Mouse (Mus musculus) left cerebral cortex, postnatal 36 days (tissue): Measurements from ENCODE around the gene Usp28. TPM values are rescaled to one million over a fixed set of nuclear protein-coding genes. Genes with fewer than 3 reads are reported as not detected.
"Not testable (repeated sequence)": the region's sequence is repeated elsewhere in the genome, so short reads cannot be mapped to it uniquely, and the experiment has no call there.

Source experiments
- DNase-seq, 2 experiments: peaks; one replicate each; pipeline ENCODE4 v3.0.0; 2021 to 2022; ENCODE audit warnings: low spot score in 2 of 2, mixed read lengths in 1 of 2
- intact Hi-C: fragments of 180-260 bp; cut with DNase I; formaldehyde crosslinking; loops from one replicate; pipeline ENCODE4 v1.15.1; 2025
- total RNA-seq, 2 experiments: library from RNA; stranded (reverse); gene quantifications; 2 replicates each; pipeline ENCODE4 v1.2.3; 2021

The Usp28 gene
- 10 to 100 TPM; 35.6 to 52.3 TPM for total RNA-seq

DNA sequence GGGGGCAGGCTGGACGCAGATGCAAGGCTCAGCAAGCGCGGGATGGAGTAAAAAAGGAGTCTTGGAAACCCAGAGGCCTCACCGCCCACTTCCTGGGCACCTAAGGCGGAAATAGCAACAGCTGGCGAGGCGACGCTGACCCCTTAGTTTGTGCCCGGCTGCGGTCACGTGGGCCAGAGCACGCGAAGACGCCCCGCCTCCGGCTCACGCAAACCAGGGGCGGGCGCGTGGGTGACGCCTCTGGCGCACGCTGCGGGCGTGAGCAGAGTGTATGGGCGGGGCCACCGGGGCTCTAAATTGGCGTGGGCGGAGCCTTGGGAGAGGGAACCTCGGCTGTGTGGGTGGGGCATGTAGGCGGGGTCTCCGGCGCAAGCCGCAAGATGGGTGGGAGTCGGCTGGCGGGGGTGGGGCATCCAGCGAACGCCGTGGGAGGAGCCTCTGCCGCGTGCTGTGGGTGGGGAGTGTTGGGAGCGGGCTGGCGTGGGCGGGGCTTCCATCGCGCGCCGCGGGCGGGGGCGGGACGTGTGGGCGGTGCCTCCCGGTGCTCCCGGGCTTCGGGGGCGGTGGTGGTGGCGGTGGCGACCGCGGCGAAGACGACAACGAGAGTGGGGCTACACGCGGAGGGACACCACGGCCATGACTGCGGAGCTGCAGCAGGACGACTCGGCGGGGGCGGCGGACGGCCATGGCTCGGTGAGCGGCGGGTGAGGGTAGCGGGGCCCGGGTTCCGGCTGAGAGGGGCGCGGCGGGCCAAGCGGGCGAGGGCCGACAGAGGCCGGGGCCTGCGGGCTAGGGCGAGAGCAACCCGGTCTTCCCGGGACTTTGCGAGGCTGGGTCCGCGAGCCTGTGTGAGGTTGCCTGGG, at the start of gene Usp28:
Gene Usp28 (plus strand): TSS at position 531 of the 863 bp plus-strand sequence.
- DNase-seq: peak; percentile 96
- intact Hi-C loops: loop anchor here (10.0 kb wide), 1 partner anchor 250 kb away; no protein-coding TSS in a partner anchor

- intact Hi-C loops: no loop called here
These were observed 42.8 kb upstream of the Usp28 start for GRCm38 (mm10) chr9:48942349-48942748.

GRCm38 (mm10) chr9:48947565-48947964, 37.6 kb upstream of the Usp28 start:
- DNase-seq: no peak
- intact Hi-C loops: no loop called here

More at GRCm38 (mm10) chr9:48942349-48942748, 42.8 kb upstream of the Usp28 start:
- no peak for DNase-seq

DNA sequence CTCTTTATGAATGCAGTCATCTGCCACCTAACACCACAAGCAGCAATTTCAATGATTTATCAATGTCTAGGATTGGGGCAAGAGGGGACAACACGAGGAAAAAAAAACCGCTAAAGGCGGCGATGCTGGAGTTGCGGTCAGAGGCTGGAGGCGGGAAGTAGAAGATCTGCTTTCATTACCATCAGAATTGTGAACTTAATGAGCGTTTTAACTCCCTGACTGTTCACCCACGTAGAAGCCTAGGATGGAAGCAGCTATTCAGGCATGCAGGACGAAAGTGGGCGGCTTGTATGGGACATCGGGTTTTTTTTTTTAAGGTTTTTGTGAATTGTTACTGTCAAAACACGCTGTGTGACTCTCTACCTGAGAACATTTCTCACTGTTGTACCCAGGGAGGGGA, 23.9 kb upstream of the Usp28 start:
- DNase-seq: no peak
- intact Hi-C loops: loop anchor here (5.0 kb wide), 1 partner anchor 49 kb away; the partner anchor contains the start of gene Htr3a

DNA sequence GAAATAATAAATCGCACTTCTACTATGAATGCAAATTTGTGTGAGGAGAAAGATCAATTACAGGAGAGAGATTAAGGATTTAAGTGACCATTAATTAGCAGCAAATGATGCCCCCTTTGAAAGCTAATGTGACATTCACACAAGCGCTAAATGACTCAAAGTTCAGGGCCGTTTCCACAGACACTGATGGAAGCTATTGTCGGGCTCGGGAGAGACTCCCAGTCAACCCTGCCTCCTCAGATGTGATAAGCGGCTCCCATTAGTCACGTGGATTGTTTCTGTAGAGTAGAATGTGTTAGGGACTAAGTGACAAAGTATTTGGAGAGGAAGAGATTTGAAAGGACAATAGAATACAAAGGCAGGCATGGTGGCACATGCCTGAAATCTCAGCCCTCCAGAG, 23.0 kb upstream of the Usp28 start:
- no peak for DNase-seq
- intact Hi-C loops: loop anchor here (5.0 kb wide), 1 partner anchor 50 kb away; the partner anchor contains the start of gene Htr3a

DNA sequence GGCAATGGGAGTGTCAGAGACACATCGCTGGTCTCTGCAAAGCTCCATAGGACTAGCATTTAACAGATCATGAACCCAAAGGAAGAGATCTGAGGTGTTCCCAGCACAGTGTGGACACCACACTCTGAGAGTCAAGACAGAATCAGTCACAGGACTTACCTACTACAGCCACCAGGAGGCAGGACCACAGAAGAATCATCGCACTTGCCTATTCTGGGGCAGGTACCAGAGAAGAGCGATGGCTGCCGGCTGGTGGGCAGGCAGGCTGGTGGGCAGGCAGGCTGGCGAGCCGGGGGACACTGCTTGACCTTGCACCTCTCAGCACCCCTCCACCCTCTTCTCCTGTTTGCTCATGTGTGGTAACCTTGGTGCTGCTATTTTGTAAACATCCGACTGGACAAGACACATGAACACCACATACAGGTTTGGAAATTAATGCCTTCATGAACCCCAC, 20.6 kb upstream of the Usp28 start, which contains the start of gene Htr3b:
Gene Htr3b (minus strand): TSS at position 404 of the 454 bp plus-strand sequence.
- DNase-seq: no peak
- intact Hi-C loops: loop anchor here (5.0 kb wide), 1 partner anchor 52 kb away; the partner anchor contains the start of gene Htr3a

DNA sequence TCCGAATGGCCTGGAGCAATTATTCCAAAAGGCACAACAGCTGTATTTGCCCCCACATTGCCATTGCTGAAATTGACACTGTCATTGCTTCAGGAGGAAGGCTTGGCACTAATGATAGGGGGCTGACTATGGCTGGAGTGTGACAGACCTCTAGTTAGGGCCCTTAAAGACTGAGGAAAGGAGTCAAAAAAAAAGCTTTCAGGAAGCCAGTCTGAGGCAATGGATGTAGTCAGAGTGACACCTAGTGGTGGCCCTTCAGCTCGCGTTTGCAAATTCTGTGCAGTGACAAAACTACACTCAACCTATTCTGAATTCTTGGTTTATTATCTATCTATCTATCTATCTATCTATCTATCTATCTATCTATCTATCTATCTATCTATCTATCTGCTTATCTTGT, 12.7 kb upstream of the Usp28 start:
- intact Hi-C loops: loop anchor here (1.0 to 2.0 kb wide), 2 partner anchors 78 to 326 kb away; no protein-coding TSS in a partner anchor
- peak in 1 of 2 experiments; percentile 52 for DNase-seq

- intact Hi-C loops: no loop called here
- no peak for DNase-seq
These were observed 8.4 kb upstream of the Usp28 start for GRCm38 (mm10) chr9:48976661-48977355.

DNA sequence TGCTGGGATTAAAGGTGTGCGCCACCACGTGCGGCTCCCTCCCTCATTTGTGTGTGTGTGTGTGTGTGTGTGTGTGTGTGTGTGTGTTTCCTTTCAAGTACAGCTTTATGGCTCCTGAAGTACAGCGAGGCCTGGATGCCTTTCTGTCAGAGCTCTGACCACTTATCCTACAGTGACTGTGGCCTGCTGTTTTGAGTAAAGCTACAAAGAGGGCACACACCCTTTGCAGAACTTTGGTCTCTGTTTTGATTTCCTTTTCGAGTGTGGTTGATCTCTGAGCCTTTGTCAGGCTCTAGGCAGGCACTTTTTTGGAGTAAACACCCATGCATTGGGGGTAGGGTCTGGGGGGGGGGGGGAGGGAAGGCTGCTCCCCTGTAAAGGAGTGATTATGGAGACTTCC, 4.8 kb upstream of the Usp28 start:
- intact Hi-C loops: loop anchor here (10.0 kb wide), 1 partner anchor 246 kb away; no protein-coding TSS in a partner anchor
- DNase-seq: no peak

DNA sequence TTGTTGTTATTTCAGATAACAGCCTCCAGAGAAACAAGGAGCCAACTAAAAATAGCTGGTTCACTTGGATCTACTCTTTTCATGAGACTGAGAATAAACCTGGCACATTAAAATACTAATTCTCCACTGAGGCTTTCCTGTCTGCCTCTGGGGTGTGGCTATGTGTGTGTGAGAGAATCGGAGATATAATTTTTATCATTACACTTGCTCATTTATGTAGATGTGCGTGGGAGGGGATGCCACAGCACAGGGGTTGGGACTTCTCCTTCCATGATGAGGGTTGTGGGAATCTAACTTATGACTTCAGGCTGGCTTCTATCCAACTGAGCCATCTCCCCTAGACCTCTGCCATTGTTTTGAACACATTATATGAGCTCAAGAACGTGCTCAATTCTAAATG, 4.4 kb upstream of the Usp28 start:
- intact Hi-C loops: loop anchor here (10.0 kb wide), 1 partner anchor 246 kb away; no protein-coding TSS in a partner anchor
- DNase-seq: no peak

DNA sequence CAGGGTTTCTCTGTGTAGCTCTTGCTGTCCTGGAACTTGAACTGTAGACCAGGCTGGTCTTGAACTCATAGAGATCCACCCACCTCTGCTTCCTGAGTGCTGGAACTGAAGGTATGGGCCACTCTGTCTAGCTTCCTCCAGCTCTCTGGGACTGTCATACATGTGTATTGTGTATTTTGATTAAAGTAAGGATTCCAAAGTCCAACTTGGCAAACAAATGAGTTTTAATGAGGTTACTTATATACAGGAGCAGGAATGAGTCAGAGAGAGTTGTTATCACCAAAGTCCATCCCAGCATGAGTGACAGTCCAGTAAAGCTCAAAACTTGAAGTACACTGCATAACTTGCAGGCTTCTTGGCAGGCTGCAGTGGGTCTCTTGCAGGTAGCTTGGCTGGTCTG, 3.3 kb upstream of the Usp28 start:
- intact Hi-C loops: loop anchor here (10.0 kb wide), 1 partner anchor 247 kb away; no protein-coding TSS in a partner anchor
- no peak for DNase-seq

- not testable (repeated sequence) for DNase-seq
- intact Hi-C loops: loop anchor here (10.0 kb wide), 1 partner anchor 249 kb away; no protein-coding TSS in a partner anchor
These were observed 1.4 kb upstream of the Usp28 start for GRCm38 (mm10) chr9:48983801-48984200.

GRCm38 (mm10) chr9:48984320-48984844, 793 bp upstream of the Usp28 start:
- intact Hi-C loops: loop anchor here (10.0 kb wide), 1 partner anchor 250 kb away; no protein-coding TSS in a partner anchor
- no peak for DNase-seq

GRCm38 (mm10) chr9:48985708-48986088, 523 bp downstream of the Usp28 start:
- no peak for DNase-seq
- intact Hi-C loops: loop anchor here (10.0 kb wide), 1 partner anchor 251 kb away; no protein-coding TSS in a partner anchor

DNA sequence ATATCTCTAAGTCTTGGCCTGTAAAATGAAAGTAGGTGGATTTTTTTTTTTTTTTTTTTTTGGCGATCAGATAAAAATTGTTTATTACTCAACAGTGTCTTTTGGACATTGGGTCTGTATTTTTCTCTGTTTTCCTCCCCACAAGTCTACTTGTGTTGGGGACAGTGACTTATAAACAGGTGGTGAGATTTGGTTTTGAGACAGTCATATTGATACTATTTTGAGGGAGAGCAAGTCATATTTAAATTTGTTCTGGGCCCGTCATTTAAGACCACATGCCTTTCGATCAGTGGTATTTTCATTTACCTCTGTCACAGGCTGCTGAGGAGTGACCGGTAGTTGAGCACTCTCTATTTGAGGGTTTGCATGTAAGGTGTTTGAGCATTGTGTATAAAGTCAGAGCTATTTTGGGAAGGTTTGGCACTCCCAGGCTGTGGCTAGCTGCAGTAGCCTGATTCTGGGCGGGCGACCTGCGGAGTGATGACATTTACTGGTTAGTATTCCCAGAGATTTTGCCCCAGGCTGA, 1.5 kb downstream of the Usp28 start:
- intact Hi-C loops: loop anchor here (10.0 kb wide), 1 partner anchor 252 kb away; no protein-coding TSS in a partner anchor
- peak; percentile 25 to 27 for DNase-seq

DNA sequence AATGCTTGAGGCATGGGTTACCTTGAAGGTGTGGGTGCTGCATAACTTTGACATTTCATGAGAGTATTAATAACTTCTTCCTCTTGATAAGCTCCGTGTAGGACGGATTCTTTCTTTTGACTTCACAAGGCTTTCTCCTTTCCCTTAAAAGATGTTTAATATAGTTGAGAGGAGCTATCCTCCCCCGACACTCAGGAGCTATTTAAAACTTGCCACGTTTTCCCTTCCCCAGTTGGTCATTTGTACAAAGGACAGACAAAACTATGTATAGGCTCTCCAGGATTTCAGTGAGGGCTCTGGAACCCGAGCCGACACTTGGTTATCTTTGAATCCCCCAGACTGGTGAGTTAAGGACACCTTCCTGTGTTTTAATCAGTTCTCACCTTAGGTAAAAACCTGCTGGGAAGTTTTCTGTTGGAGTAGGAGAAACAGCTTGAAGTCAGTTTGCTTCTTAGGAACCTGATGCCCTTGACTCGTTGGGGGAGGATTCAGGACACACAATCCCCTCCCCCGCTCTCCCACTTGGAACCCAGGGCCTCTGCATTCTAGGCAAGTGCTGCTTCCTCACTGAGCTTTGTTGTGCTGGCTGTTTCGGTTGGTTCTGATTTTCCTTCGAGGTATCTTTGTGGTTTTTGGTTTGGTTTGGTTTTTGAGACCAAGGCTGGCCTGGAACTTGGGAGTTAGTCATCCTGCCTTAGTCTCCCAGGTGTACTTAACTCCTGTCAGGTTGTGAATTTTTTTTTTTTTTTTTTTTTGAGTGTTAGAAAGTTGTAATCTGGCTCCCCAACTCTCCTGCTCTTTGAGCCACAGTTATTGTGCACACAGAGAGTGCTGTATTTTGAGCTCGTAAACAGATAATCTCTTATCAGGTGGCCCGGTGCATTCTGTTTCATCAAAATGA, 2.3 kb downstream of the Usp28 start:
- no peak for DNase-seq
- intact Hi-C loops: loop anchor here (10.0 kb wide), 1 partner anchor 253 kb away; no protein-coding TSS in a partner anchor

GRCm38 (mm10) chr9:48991671-48992070, 6.5 kb downstream of the Usp28 start:
- intact Hi-C loops: no loop called here

GRCm38 (mm10) chr9:48994779-48995178, 9.6 kb downstream of the Usp28 start:
- DNase-seq: no peak
- intact Hi-C loops: no loop called here

More at GRCm38 (mm10) chr9:48991671-48992070, 6.5 kb downstream of the Usp28 start:
- no peak for DNase-seq
